In genomic region chr5:124945046-124945445, GRCm38 (mm10) we compare ENCODE assay signal across 15 mouse cellular contexts. TPM values are rescaled to one million over a fixed set of nuclear protein-coding genes. Genes with fewer than 3 reads are reported as not detected.
"Had no signal": no experiment of that assay in that cellular context is flagged by ENCODE, and none has a peak within 500 bp of the region (broad histone marks: within the 10 kb centered on the region; RNA-seq: fewer than 3 reads in every experiment).

No protein-coding gene starts in this region.

- ATAC-seq: hindbrain, embryonic 16.5 days; intestine, embryonic 15.5 days; intestine, postnatal 0 days had no signal

- DNase-seq: gastrocnemius, postnatal 14 days; heart, adult 18-20 months; heart, postnatal 10 days; heart, postnatal 4 days; kidney, adult 18-20 months; kidney, adult 8-10 months; kidney, postnatal 14 days; kidney, postnatal 36 days; liver; liver, embryonic 13.5 days had no signal

RNA-seq across cellular contexts. Expression of gene Rflna, which starts 58.0 kb away (rescaled TPM):
- total RNA-seq: gastrocnemius, adult 18-20 months; granulocyte monocyte progenitor cell, adult 5-6 weeks had no signal
